Mouse (Mus musculus) embryonic stem cell, embryonic (primary cell): ENCODE measurements at regions not wholly inside any gene's neighbourhood (a gene's known extent, or its start where the extent isn't known, plus 50 kb on each side); places are given as distances from the start of the nearest gene placed in this dataset.

Experiments
- CTCF ChIA-PET, 4 experiments: fragments of 300-600 bp in 2 of 4; fragments of 350-600 bp in 2 of 4; sonication (Branson Sonifier 250); formaldehyde crosslinking; loops; one replicate each; lab custom pipeline; 2022; ENCODE audit warnings: inconsistent platforms in 2 of 4; lab: Charles Lee
- POLR2A ChIA-PET, 4 experiments: fragments of 300-600 bp in 2 of 4; fragments of 350-600 bp in 2 of 4; sonication (Branson Sonifier 250); formaldehyde crosslinking; loops; one replicate each; lab custom pipeline; 2022; ENCODE audit warnings: antibody characterized with exemption in 4 of 4, inconsistent platforms in 1 of 4; lab: Charles Lee

GRCm38 (mm10) chr3:51066373-51066772 is 157.9 kb upstream of the Noct start:
- POLR2A ChIA-PET = no interaction called here
- CTCF ChIA-PET = interaction anchor here in 1 of 4 experiments (0.6 kb wide), 1 partner anchor 14 kb away, joined by 3 read pairs; no protein-coding TSS in a partner anchor

GRCm38 (mm10) chr3:51072417-51072816 is 151.8 kb upstream of the Noct start:
- CTCF ChIA-PET = no interaction called here
- POLR2A ChIA-PET = no interaction called here

- ChIA-PET CTCF (interaction anchor here in 1 of 4 experiments (0.6 kb wide), 1 partner anchor 287 kb away, joined by 3 read pairs; no protein-coding TSS in a partner anchor), POLR2A (interaction anchor here in 1 of 4 experiments (0.6 kb wide), 1 partner anchor 88 kb away, joined by 3 read pairs; no protein-coding TSS in a partner anchor)
Measured at GRCm38 (mm10) chr3:51073003-51073679, 151.1 kb upstream of the Noct start.

GRCm38 (mm10) chr3:51073743-51074319 is 150.4 kb upstream of the Noct start:
- ChIA-PET POLR2A (interaction anchor here in 1 of 4 experiments (0.6 kb wide), 1 partner anchor 87 kb away, joined by 3 read pairs; no protein-coding TSS in a partner anchor), CTCF (interaction anchor here in 1 of 4 experiments (0.6 kb wide), 1 partner anchor 287 kb away, joined by 3 read pairs; no protein-coding TSS in a partner anchor)

- POLR2A ChIA-PET = no interaction called here
- CTCF ChIA-PET = no interaction called here
Measured at GRCm38 (mm10) chr3:51075219-51075920, 148.9 kb upstream of the Noct start.

- POLR2A ChIA-PET = no interaction called here
- CTCF ChIA-PET = no interaction called here
Measured at GRCm38 (mm10) chr3:51078459-51078858, 145.8 kb upstream of the Noct start.

- POLR2A ChIA-PET = interaction anchor here in 1 of 4 experiments (0.7 kb wide), 1 partner anchor 34 kb away, joined by 3 read pairs; no protein-coding TSS in a partner anchor
- CTCF ChIA-PET = no interaction called here
Measured at GRCm38 (mm10) chr3:51080415-51080814, 143.8 kb upstream of the Noct start.

GRCm38 (mm10) chr3:51080855-51081254 is 143.4 kb upstream of the Noct start:
- CTCF ChIA-PET = no interaction called here
- POLR2A ChIA-PET = no interaction called here

- CTCF ChIA-PET = no interaction called here
- POLR2A ChIA-PET = interaction anchor here in 1 of 4 experiments (0.5 kb wide), 1 partner anchor 31 kb away, joined by 3 read pairs; no protein-coding TSS in a partner anchor
Measured at GRCm38 (mm10) chr3:51082831-51083575, 141.2 kb upstream of the Noct start.

- ChIA-PET CTCF (no interaction called here), POLR2A (interaction anchor here in 1 of 4 experiments (0.7 kb wide), 1 partner anchor 315 kb away, joined by 4 read pairs; no protein-coding TSS in a partner anchor)
Measured at GRCm38 (mm10) chr3:51083583-51083982, 140.7 kb upstream of the Noct start.

- CTCF ChIA-PET = no interaction called here
- POLR2A ChIA-PET = interaction anchor here in 2 of 4 experiments (0.5 to 0.6 kb wide), 2 partner anchors 28 to 110 kb away, joined by 3 read pairs; no protein-coding TSS in a partner anchor
Measured at GRCm38 (mm10) chr3:51086441-51086849, 137.8 kb upstream of the Noct start.

GRCm38 (mm10) chr3:51087076-51087475 is 137.2 kb upstream of the Noct start:
- CTCF ChIA-PET = interaction anchor here in 1 of 4 experiments (0.7 kb wide), 1 partner anchor 35 kb away, joined by 3 read pairs; no protein-coding TSS in a partner anchor
- POLR2A ChIA-PET = interaction anchor here in 1 of 4 experiments (0.6 kb wide), 1 partner anchor 29 kb away, joined by 3 read pairs; no protein-coding TSS in a partner anchor

GRCm38 (mm10) chr3:51089036-51089669 is 135.1 kb upstream of the Noct start:
- CTCF ChIA-PET = interaction anchor here in 1 of 4 experiments (0.5 kb wide), 1 partner anchor 1755 kb away, joined by 18 read pairs; no protein-coding TSS in a partner anchor
- POLR2A ChIA-PET = interaction anchor here in 1 of 4 experiments (0.6 kb wide), 1 partner anchor 28 kb away, joined by 4 read pairs; no protein-coding TSS in a partner anchor

- POLR2A ChIA-PET = interaction anchor here in 1 of 4 experiments (0.6 kb wide), 1 partner anchor 525 kb away, joined by 3 read pairs; no protein-coding TSS in a partner anchor
Measured at GRCm38 (mm10) chr3:51091478-51091877, 132.8 kb upstream of the Noct start.

GRCm38 (mm10) chr3:51092079-51093028 is 131.9 kb upstream of the Noct start:
- ChIA-PET CTCF (interaction anchor here in 1 of 4 experiments (0.6 kb wide), 1 partner anchor 32 kb away, joined by 3 read pairs; no protein-coding TSS in a partner anchor), POLR2A (no interaction called here)

More at GRCm38 (mm10) chr3:51091478-51091877, 132.8 kb upstream of the Noct start:
- CTCF ChIA-PET = interaction anchor here in 1 of 4 experiments (0.6 kb wide), 1 partner anchor 33 kb away, joined by 3 read pairs; no protein-coding TSS in a partner anchor

- ChIA-PET POLR2A (no interaction called here), CTCF (no interaction called here)
Measured at GRCm38 (mm10) chr3:51095847-51096447, 128.3 kb upstream of the Noct start.
